Mouse (Mus musculus) thymus, postnatal 36 days (tissue): ENCODE measurements around the gene Ugt1a1.

Source experiments
- DNase-seq, 2 experiments: peaks; one replicate each; pipeline ENCODE4 v3.0.0; 2022; ENCODE audit warnings: mixed read lengths in 2 of 2

Gene Ugt1a1

DNA sequence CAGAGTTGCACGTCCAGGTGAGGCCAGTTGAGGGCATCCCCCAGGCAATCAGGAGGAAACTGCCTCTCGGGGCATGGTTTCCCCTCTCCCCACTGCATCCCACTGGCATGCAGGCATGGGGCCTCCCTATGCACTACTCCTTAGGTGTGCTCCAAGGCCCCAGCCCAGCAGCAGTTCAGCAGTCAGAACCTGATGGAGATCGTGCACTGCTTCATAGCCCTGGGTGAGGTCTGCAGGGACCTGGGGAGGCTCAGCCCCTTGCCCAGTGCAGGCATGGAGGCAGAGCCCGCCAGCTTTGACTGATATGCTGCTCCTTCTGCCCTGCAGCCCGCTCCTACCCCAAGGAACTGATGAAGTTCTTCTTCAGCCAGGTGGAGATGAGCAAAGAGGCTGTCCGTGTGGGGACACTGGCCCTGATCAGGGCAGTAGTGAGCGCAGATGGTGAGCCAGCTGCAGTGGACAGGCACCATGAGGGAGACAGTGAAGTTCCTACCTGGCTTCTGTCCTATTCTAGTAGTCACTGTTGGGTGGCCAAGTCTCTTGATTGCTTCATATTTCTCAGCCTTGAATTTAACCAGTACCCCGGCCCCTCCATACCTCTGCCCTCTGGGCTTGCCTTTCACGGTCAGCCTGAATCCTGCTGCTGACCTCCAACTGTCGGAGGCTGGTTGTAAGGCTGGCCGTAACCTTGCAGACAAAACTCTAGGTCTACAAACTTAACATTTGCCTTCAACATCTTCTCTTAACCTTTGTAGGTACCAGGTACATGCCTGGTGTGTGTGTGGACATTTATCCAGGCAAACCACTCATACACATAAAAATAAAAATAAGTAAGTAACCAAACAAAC, 23.5 kb downstream of the Ugt1a1 start:
- peak in 1 of 2 experiments; percentile 21 for DNase-seq

DNA sequence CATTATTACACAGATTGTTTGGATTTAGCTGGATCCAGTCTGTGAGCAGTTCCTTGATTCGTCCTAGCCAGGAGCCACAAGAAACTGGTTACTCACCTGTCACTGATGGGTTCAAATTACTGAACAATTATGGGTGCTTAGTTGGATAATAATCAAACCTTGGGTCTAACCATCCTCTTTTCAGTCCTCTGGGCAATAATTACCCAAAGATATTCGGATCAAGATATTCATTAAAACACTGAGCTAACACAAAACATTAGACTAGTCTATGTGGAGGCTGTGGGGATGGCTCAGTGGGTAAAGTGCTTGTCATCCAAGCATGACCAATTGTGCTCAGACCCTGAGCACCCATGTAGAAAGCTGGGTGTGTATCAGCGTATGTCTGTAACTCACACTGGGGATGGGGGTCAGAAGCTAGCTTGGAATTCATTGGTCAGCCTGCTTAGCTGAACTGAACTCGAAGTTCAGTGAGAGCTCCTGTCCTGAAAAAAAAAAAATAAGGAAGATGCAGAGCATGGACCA, 24.2 kb downstream of the Ugt1a1 start:
- DNase-seq = no peak

DNA sequence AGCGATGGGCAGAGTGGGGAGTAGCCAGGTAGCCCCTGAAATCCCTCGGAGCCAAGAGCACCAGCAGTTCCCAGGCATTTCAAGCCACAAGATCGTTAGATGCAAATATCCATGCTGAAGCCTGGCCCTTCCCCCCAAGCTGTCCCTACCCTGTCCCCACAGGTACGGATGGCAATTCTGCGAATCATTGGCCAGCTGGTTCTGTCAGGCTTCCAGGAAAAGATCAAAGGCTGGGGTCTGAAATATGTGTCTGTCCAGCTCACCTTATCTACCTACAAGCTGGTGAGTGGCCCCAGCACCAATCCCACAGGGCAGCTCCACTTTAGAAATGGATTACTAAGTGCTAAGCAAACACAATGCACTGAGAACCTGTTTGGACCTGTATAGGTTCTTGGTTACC, 25.6 kb downstream of the Ugt1a1 start:
- peak in 1 of 2 experiments; percentile 16 for DNase-seq

GRCm38 (mm10) chr1:88238771-88239170, 27.0 kb downstream of the Ugt1a1 start:
- no peak for DNase-seq

GRCm38 (mm10) chr1:88240072-88240471, 28.3 kb downstream of the Ugt1a1 start:
- DNase-seq = no peak

- DNase-seq = no peak
Observed at GRCm38 (mm10) chr1:88240579-88240978, 28.8 kb downstream of the Ugt1a1 start.

GRCm38 (mm10) chr1:88243861-88244260, 32.1 kb downstream of the Ugt1a1 start:
- DNase-seq = peak in 1 of 2 experiments; percentile 19

DNA sequence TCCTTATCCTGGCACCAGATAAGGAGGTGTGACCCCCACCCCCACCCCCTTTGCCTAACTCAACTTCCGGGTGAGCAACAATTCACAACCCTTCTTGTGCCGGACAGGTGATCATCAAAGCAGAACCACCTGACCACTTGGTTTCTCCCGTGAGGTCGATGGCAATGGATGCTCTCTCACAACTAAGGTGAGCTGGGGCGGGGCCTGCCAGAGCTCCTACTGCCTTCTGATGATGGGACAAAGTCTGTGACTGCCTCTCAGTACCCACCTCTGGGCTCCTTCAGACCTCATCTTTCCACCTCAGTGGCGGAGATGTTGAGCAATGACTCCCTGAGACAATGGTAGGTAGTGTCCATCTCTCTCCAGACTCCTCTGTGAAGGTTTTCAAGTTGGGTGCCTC, 34.1 kb downstream of the Ugt1a1 start:
- no peak for DNase-seq

DNA sequence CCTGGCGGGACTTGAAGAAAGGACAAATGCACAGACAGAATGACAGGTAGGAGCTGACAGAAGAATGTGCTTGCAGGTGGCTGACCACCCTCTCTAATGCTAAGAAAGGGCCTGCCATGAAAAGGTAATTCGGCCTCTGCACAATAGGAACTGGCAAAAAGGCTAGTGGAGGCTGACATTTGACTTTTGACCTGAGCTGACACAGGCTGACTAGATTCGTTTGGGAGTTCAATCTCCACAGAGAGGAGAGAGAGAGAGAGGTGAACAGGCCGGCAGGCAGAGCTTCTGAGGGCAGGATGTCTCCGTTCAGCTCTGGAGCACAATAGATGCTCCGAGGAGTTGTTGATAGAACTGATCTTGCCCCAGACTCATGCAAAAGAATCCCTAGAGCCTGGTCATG, 34.6 kb downstream of the Ugt1a1 start:
- no peak for DNase-seq

GRCm38 (mm10) chr1:88247660-88248059, 35.9 kb downstream of the Ugt1a1 start:
- no peak for DNase-seq

GRCm38 (mm10) chr1:88248658-88249057, 36.9 kb downstream of the Ugt1a1 start:
- DNase-seq = no peak

DNA sequence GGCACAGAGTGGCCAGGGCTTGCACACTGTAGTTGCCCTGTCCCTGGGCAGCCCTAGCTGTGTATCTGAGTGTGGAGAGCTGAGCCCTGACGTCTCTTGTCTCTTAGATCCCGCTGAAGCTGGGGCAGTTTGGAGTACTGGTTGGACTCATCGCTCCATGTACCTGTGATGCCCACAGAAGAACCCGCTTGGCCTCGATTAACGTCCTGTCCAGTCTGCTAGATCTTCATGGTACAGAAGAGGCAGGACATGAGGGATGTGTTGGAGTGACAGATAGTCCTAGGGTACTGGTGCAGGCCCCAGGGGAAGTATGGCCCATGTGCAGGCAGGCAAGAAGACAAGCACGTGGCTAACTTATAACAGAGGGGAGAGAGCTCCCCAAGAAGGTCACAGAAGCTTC, 37.8 kb downstream of the Ugt1a1 start:
- no peak for DNase-seq

- no peak for DNase-seq
Observed at GRCm38 (mm10) chr1:88250023-88250422, 38.3 kb downstream of the Ugt1a1 start.

GRCm38 (mm10) chr1:88253106-88253505, 41.3 kb downstream of the Ugt1a1 start:
- no peak for DNase-seq

DNA sequence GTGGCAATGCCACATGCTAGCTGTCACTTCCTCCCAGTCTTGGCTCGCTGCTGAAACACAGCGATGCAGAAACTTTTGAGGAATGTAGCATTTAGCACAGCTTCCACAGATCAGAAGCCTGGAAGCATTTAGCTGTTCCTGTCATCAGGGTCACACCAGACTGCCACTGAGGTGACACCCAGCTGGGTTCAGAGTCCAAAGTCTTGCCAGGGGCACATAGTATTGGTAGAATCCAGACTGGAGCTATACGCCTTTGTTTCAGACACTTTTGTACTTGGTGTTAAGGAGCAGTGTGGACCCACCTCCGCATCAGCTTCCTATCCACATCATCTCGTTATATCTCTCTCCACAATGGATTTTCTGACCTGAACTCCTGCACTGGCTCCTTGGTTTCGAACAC, 41.8 kb downstream of the Ugt1a1 start:
- no peak for DNase-seq

GRCm38 (mm10) chr1:88254793-88255465, 43.2 kb downstream of the Ugt1a1 start:
- no peak for DNase-seq

DNA sequence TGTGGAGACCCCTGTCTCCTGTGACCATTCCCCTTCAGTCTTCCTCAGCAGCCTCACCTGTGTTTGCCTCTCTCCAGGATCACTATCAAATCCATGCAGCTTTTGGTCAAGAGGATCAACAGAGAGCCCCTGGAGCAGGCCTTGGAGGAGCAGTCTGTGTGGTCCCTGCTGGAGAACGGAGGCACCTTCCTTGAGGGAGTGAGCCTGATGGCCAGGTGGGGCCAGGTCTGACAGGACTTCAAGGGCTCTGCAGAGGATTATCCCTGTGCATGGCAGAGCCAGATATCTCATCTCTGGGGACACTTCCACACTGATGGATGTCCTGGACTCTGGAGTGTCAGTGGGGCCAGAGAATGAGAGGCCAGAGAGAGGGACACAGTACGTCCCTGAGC, 43.7 kb downstream of the Ugt1a1 start:
- DNase-seq = no peak

DNA sequence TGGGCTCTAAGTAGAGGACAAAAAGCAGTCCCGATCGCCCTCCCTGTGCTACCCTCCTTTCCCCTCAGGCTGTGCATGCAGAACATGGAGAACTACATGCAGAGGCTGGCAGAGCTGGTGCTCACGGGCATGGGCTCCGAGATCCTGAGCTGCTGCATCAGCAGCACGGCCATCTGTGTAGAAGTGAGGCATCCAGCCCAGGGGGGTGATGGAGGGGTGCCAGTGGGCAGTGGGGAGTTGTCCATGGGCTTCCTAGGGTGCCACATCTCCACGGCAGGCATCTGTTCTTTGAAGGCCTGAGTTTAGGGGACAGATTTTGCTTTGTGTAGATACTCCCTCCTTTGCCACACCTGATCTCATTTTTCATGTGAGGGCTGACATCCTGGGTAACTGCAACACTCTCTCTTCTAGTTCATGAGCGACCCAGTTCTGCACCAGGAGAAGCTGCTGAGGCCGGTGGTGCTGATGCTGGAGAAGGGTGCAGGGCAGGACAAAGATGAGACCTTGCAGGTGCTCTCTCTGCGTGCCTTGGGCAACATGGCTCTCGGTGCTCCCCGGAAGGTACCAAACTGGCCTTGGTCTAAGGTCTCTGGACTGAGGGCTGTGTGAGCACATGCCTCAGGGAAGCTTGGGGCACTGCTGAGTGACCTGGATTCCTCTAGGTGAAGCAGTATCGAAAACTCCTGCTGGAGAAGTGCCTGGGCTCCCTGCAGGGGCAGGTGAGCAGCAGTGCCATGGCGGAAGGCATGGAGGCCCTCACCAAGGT, 44.4 kb downstream of the Ugt1a1 start:
- no peak for DNase-seq

DNA sequence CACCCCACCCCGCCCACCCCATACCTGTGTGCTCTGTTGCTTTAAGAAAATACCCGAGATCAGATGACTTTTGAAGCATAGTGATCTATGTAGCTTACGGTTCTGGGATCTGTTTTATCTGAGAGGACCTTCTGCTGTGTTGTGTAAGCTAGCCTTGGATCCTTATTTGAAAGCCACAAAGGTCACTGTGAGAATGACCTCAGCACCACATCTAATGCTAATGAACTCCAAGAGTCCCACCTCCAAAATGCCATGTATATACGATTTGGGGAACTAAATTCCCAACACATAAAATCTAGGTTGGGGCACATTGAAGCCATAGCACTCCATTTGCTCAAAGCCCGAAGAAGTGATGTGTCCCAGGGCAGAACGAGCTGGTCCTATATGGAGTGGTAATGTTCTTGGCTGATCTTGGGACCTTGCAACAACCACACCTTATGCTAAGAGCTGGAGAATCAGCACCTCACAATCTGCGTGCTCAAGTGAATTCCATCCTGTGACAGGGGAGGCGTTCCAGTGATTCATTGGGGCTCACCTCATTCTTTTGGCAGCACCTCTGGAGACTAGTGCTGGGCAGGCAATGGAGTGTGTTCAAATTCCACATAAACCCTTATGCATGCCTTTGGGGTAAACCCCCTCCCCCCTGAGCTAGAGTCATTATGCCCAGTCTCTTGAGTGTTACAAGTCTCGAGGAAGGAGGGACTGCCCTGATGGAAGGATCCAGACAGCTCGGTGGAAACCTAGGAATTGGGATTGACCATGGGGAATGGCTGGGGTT, 45.3 kb downstream of the Ugt1a1 start:
- no peak for DNase-seq

- DNase-seq = no peak
Observed at GRCm38 (mm10) chr1:88257681-88258080, 45.9 kb downstream of the Ugt1a1 start.

GRCm38 (mm10) chr1:88258361-88258760, 46.6 kb downstream of the Ugt1a1 start:
- no peak for DNase-seq

DNA sequence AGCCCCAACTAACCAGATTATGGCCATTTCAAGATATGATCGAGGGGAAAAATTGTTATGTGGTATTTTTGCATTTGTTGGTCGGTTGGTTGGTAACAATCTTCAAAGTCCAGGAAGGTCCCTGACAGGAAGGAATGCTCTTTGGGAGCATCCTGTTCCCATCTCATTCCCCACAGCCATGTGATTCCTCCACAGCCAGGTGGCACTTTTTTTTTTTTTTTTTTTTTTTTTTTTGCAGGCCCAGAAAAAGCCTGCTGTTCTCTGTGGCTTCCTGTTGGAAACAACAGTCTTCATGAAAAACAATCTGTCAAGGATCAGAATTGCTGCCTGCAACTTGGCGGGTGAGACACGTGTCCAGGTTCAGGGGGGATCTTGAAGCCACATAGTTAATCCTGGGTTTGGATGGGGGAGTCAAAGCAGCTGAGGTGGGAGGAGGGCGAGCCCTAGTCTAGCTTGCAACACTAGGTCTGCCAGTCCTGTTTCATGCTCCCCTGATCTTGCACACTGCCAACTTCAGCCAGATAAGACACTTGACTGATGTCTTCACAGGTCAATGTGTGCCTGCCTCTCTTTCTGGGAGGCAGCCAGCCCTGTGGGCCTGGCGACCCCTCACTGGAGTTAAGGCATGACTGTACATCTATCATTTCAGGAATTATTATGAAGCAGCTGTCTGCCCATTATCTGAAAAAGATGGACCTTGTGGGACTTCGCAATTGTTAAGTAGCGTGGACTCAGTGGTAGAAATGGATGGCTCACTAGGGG, 47.3 kb downstream of the Ugt1a1 start:
- no peak for DNase-seq
